Mouse (Mus musculus) spleen, embryonic (tissue): Measurements from ENCODE around the gene Chrna5.

Source experiments
- CTCF ChIA-PET: fragments of 350-600 bp; sonication (Branson Sonifier 250); formaldehyde crosslinking; loops from one replicate; lab custom pipeline; 2022; lab: Charles Lee

Gene Chrna5

DNA sequence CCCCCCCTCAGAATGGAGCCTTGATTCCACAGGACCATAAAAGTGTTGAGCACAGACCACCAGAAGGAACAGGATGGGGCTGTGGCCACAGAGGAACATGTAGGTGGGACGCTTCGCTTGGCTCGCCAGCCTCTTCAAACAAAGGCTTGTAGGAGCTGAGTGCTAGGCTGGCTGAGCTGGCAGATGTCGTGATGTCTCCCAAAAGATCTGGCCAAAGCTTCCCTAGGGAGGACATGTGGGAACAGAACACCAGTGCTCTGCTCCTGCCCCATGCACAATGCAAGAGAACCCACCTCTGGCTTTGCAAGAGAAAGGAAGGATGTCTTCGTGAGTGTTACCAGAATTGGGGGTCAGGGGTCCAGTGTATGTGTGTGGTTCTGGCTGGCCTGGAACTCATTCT is 42.6 kb downstream of the Chrna5 start:
- CTCF ChIA-PET = interaction anchor here (1.0 kb wide), 1 partner anchor 195 kb away, joined by 3 read pairs; no protein-coding TSS in a partner anchor

DNA sequence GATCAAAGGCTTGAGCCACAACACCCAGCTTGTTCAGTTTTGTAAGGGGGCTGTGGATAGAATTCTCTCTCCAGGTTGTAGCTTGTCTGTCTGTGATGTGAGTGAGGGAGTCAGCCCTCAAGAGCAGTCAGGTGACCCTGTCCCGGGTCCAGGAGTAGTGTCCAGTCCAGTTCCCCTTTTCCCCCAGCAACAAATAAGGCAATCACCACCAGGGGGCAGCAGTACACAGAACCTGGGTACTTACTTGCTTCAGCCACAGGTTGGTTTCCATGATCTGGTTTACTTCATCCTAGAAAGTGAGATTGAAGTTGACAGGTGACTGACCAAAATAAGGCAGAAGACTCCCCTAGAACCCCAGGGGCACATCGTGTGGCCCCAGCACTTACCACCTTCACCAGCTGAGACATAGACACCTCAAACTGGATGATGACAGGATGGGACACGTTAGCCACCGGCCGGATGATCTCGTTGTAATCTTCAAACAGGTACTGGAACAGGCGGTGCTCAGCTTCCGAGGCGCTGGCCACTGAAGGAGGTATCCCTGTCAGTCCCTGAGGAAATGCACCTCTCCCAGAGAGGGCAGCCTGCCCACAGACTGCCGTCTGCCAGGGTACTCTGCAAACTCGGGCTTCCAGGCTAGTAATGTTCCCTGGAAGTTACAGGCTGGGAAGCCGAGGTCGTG is 43.4 kb downstream of the Chrna5 start:
- CTCF ChIA-PET = interaction anchor here (1.0 kb wide), 1 partner anchor 196 kb away, joined by 3 read pairs; no protein-coding TSS in a partner anchor

DNA sequence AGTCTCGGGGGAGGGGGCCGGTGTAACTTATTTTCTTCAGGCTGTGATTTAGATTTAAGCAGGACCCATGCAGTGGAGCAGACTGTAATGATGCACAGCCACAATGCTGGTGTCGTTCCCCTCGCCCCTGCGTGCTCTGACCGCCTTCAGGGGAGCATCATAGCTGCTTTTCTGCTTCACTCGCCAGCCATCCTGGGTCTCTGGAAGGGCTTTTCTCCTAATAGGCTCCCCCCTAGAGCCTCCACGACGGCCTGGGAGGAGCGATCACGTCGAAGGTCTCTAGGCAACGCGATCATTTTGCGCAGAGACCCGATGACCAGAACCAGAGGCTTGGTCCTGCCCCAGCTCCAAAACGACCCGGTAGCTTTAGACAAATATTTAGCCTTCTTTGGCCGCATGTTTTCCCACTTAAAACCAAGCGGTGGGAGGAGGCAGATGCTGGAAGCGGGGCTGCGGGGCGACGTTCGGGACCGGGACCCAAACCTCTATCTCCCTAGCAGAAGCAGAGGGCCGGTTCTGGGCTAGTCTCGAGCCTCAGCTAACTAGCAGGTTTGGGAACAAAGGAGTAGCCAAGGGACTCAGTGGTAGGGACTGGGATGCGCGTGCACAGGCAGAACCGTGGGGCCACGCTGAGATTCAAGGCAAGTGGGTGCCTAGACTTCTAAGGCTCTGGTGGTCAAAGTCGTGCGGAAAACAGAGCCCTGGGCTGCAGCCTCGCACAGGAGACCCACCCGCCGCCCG is 45.0 kb downstream of the Chrna5 start:
- CTCF ChIA-PET = no interaction called here

DNA sequence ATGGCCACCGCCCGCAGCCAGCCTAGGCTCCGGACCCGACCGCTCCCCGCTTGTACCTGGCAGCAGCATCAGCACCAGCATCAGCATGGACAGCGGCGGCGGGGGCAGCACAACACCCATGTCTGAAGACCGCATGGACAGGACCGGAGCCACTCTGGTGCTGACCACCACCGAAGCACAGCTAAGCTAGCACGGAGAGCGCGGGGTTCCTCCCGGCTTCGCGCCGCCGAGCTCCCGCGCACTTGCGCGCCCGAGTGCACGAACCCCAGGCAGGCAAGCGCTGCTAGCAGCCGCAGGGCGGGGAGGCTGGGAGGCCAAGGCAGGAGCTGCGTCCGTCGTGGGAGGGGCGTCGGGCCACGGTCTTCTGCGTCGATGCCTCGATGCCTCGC is 45.6 kb downstream of the Chrna5 start, which contains the start of gene Chrna3:
TSS of gene Chrna3 (minus strand) at position 288 of the 389 bp plus-strand sequence.
- CTCF ChIA-PET = no interaction called here

DNA sequence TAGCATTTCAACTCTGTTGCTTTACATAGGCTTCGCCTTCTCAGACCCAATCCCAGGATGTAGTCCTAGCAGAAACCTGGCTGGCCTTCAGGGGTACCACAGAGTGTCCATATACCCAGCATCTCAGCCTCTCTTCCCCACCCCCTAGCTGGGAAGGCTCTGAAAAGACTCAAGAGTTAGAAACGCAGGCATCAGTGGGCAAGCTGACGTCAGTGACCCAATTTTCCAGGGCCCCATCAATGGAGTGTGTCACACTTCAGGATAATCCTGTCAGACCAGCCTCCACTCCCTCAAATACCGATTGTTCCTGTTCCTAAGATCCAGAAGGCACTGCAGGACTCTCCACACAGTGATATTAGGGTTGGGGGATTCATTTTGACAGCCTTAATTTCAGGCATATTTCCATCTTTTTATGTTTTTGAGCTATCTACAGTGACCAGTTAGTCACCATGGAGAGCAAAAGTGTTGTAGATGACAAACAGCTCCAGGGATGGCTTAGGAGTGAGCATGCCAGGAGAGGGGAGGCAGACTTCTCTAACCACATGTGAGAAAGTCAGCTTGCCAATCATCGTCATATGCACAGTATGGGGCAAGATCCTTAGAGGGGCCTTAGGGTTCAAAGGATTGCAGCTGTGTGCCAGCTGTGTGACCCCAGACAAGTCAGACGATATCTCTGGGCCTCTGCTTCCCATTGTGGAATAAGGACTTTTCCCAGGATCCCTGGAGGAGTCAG is 50.9 kb downstream of the Chrna5 start:
- CTCF ChIA-PET = no interaction called here

DNA sequence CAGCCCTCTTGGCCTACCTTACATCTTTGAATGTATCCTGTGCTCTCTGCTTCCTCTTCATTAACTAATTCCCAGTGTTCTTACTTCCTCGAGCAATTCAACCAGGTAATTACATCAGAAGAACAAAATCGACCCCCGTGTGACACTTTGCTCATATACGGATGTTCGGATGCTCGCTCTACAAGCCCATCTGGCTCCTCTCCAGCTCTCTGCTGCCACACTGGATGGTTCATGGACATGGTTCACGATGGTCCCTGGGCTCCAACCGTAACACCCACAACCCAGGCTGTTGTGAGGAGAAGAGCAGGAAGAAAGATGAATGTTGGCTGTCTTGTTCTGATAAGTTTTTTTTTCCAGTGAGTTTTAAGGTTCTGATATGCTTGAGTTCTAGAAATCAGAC is 58.3 kb downstream of the Chrna5 start:
- CTCF ChIA-PET = no interaction called here

DNA sequence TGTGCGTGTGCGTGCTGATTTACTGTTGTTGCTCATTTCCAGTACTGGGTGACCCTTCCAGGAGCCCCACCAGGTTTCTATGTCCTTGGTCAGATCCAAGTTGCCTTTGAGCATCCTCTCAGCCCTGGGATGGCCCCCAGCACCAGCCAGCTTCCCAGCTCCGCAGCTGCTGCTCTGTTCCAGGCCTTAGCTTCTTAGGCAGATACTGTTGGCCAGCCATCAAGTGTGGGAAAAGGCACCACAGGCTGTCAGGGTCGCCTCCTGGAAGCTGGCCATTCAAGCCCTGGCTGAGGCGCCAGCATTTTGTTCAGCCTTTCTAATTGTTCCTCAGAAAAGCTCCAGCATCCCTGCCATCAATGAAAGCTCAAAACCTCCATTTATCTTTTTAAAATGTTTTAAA is 59.3 kb downstream of the Chrna5 start:
- CTCF ChIA-PET = no interaction called here

DNA sequence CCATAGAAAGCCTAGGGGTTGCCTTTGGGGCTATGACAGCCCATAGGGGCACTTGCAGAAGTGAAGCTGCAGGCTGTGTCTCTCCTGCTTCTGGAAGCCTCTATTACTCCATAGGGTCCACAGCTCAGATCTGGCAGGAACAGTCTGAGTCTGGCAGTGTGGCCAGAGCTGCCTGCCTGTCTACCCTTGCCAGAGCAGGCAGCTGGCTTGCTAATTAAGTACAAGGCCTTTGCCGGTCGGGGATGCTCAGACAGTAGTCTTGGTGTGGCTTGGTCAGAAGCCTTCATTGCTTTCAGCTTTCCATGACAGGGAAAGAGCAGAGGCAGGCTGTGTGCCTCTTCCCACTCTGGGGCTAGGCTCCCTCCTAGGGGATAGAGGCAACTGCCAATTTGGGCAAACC is 60.7 kb downstream of the Chrna5 start:
- CTCF ChIA-PET = no interaction called here

DNA sequence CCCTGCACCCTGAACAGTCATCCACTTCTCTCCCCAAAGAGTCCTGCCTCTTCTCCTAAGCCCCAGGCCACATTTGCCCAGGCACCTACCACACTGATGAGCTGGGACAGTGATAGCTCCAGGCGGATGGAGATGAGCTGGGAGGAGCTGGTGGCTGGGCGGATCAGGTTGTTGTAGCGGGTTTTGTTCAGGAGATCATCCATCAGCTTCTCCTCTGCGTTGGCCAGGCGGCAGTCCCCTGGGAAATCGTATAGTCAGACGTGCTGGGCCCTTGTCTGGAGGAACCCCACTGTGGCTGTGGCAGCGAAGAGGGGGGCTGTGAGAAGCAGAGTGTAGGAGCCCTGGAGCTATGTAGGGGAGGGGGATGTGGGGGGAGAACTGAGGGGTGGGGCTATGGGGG is 63.0 kb downstream of the Chrna5 start:
- CTCF ChIA-PET = no interaction called here

DNA sequence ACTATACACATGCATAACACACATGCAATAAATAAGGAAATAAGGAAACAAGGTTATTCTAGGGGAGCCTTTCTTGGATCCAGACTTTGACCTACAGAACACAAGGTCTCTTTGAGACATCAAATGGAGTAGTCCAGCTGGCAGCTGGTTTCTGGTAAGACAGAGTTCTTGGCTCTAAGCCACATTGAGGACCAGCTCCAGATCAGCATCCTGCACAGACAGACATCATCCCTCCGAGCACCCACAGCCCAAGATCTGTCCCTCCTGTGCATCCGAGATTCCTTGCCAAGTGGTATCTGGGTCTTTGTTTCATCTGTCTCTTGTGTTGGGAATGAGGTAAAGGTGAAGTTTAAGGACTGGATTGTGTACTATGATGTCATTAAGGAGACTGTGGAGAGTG is 64.3 kb downstream of the Chrna5 start:
- CTCF ChIA-PET = no interaction called here

DNA sequence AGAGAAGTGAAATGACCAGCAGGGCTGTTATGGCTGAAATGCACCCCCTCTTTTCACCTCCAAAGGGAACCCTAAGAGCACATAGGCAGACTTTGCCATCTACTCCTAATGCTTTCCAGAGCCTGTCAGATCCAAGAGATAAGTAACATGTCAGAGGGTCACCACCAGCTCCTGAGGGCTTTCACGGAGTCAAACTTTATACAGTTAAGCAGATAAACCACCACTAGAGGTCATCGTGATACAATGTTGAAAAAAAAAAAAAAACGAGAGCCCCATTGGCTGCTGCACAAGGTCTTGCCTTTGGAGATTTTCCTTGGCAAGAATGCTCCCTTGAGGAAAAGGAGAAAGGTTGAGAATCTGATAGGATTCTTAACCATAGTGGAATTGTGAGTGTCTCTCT is 66.1 kb downstream of the Chrna5 start:
- CTCF ChIA-PET = no interaction called here

DNA sequence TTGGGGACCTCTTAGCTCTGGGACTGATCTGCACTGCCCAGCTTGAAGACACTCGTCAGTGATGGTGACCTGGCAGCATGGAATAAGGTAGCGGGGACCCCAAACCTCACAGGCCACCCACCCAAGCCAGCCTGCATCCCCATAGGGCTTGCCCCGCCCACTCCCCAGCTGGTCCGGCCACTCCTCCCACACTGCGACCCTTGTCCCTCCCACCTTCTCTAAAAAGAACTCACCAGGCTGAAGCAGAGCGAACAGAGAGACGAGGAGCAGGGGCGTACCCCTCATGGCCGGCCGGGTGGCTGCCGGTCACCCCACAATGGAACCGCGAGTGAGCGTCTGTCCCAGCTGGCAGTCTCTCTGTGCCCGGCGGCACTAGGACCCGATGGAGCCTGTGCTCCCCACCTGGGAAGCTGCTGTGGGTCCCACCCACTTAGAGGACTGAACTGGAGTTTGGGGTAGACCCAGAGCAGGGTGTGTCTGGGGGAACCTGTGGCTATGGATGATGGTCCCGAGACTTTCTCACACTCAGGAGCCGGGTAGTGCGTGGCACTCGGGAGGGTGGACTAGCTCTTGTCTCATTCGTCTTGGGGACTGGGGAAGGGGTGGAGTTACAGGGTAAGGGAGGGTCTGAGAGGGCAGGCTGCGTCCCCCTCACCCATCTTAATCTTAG is 67.7 kb downstream of the Chrna5 start, which contains the start of gene Chrnb4:
TSS of gene Chrnb4 (minus strand) at position 569 of the 670 bp plus-strand sequence.
- CTCF ChIA-PET = no interaction called here

DNA sequence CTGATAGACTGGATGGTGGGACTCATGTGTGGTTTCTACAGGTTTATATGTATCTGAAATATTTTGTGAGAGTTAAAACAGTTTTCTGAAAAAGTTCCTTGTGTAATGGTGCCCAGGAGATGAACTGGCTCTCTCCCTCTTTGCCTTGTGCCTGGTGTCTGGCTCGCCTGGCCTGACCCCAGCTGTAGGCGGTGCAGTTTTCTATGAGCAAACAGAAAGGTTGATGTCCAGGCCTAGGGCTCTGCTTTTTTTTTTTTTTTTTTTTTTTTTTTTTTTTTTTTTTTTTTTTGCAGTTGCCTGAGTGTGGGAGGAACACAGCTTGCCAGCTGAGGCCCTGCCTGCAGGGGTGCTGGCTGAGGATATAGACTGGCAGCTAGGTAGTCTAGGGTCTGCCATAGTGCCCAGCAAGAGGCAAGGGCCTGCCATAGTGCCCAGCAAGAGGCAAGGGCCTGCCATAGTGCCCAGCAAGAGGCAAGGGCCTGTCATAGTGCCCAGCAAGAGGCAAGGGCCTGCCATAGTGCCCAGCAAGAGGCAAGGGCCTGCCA is 74.8 kb downstream of the Chrna5 start:
- CTCF ChIA-PET = no interaction called here
